Mouse (Mus musculus): Measurements from ENCODE around the gene Exoc6b. TPM values are rescaled to one million over a fixed set of nuclear protein-coding genes. Genes with fewer than 3 reads are reported as not detected.

Exoc6b gene
- total RNA-seq, 1 experiment, result 19.8 TPM

DNA sequence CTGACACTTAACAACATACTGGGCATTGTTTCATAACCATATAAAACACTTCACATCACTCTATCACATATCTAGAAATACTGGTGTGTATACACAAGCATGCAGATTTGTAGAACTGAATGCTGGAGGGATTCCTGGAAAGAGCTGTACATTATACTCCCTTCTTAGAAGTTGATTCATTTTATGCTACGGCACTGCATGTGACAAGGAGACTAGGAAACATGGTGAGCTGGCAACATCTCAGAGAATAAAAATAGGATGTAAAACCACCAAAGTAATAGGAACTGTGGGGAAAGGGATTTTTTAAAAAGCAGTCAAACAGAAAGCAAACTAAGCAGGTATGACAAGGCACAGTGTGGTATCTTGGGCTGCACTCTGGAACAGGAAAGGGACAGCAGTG is 408.3 kb downstream of the Exoc6b start:
- H3K4me1 ChIP-seq (ENCODE audit: control insufficient read depth in 2 of 2, insufficient read depth in 2 of 2, low read length in 2 of 2, poor library complexity in 1 of 2), result no peaks in the 10 kb centered on the region
- no peak overlapping the region for H3K9ac ChIP-seq (ENCODE audit: insufficient read depth, low read depth, low read length, poor library complexity, severe bottlenecking)
- no peaks in the 10 kb centered on the region for H3K36me3 ChIP-seq (ENCODE audit: control insufficient read depth, insufficient read depth, low read length, poor library complexity, severe bottlenecking)
- H3K9me3 ChIP-seq (ENCODE audit: control insufficient read depth, insufficient read depth, low read depth, low read length), result no peaks in the 10 kb centered on the region
- TF ChIP-seq CHD2 (IDR thresholded peaks at IDR 0.05; ENCODE audit: low read depth, low read length), result no peak
- no peak for TF ChIP-seq HCFC1 (IDR thresholded peaks at IDR 0.05; ENCODE audit: borderline replicate concordance, insufficient read depth, low read length)
- TF ChIP-seq ZNF384 (IDR thresholded peaks at IDR 0.05; ENCODE audit: low read depth, low read length), result no peak
- no peak for TF ChIP-seq MAFK (IDR thresholded peaks at IDR 0.05; ENCODE audit: insufficient read depth, low read depth, low read length)
- no peak for TF ChIP-seq ZC3H11A (IDR thresholded peaks at IDR 0.05; ENCODE audit: borderline replicate concordance, low read depth, low read length)
- no peak for DNase-seq (ENCODE audit: low read depth, low spot score)
- no peak overlapping the region for H3K27ac ChIP-seq (ENCODE audit: insufficient read depth, low read depth, low read length, poor library complexity, severe bottlenecking)
- in situ Hi-C loops (cut with MboI; ENCODE audit: low sequenced_read_pairs in 2 of 2, unreplicated experiment in 2 of 2), result no loop called here
- no peak overlapping the region for H3K4me3 ChIP-seq (ENCODE audit: insufficient read depth in 1 of 2, low read depth in 1 of 2, low read length in 2 of 2, poor library complexity in 1 of 2, severe bottlenecking in 1 of 2)

- H3K9ac ChIP-seq (ENCODE audit: insufficient read depth, low read depth, low read length, poor library complexity, severe bottlenecking), result no peak overlapping the region
- no peak overlapping the region for H3K27ac ChIP-seq (ENCODE audit: insufficient read depth, low read depth, low read length, poor library complexity, severe bottlenecking)
- H3K9me3 ChIP-seq (ENCODE audit: control insufficient read depth, insufficient read depth, low read depth, low read length), result no peaks in the 10 kb centered on the region
- no peak for TF ChIP-seq CHD2 (IDR thresholded peaks at IDR 0.05; ENCODE audit: low read depth, low read length)
- no peak for TF ChIP-seq ZC3H11A (IDR thresholded peaks at IDR 0.05; ENCODE audit: borderline replicate concordance, low read depth, low read length)
- TF ChIP-seq HCFC1 (IDR thresholded peaks at IDR 0.05; ENCODE audit: borderline replicate concordance, insufficient read depth, low read length), result no peak
- no peak for TF ChIP-seq ZNF384 (IDR thresholded peaks at IDR 0.05; ENCODE audit: low read depth, low read length)
- no peak for TF ChIP-seq MAFK (IDR thresholded peaks at IDR 0.05; ENCODE audit: insufficient read depth, low read depth, low read length)
- H3K4me3 ChIP-seq (ENCODE audit: insufficient read depth in 1 of 2, low read depth in 1 of 2, low read length in 2 of 2, poor library complexity in 1 of 2, severe bottlenecking in 1 of 2), result no peak overlapping the region
- no peaks in the 10 kb centered on the region for H3K4me1 ChIP-seq (ENCODE audit: control insufficient read depth in 2 of 2, insufficient read depth in 2 of 2, low read length in 2 of 2, poor library complexity in 1 of 2)
- in situ Hi-C loops (cut with MboI; ENCODE audit: low sequenced_read_pairs in 2 of 2, unreplicated experiment in 2 of 2), result no loop called here
- no peaks in the 10 kb centered on the region for H3K36me3 ChIP-seq (ENCODE audit: control insufficient read depth, insufficient read depth, low read length, poor library complexity, severe bottlenecking)
- DNase-seq (ENCODE audit: low read depth, low spot score), result no peak
Measured at GRCm38 (mm10) chr6:84657091-84657490, 412.2 kb downstream of the Exoc6b start.

DNA sequence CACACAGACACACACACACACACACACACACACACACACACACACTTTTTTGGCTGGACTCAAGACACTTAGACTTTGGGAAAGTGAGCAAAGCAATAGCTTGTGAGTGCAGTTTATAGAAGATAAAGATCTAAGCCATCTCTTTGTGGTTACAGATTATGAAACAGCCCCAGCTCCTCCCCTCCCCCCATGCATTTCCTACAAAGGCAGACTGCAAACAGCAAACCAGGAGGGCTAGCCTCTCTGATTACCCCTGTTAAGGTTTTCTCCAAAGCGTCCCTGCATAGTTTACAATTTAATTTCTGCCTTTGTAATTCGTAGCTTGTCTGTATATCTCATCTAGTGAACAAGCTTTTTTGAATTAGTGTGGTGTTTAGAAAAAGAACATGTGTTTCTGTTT is 412.6 kb downstream of the Exoc6b start:
- DNase-seq (ENCODE audit: low read depth, low spot score), result no peak
- no peak overlapping the region for H3K27ac ChIP-seq (ENCODE audit: insufficient read depth, low read depth, low read length, poor library complexity, severe bottlenecking)
- H3K36me3 ChIP-seq (ENCODE audit: control insufficient read depth, insufficient read depth, low read length, poor library complexity, severe bottlenecking), result no peaks in the 10 kb centered on the region
- no peak overlapping the region for H3K4me3 ChIP-seq (ENCODE audit: insufficient read depth in 1 of 2, low read depth in 1 of 2, low read length in 2 of 2, poor library complexity in 1 of 2, severe bottlenecking in 1 of 2)
- no peak for TF ChIP-seq ZC3H11A (IDR thresholded peaks at IDR 0.05; ENCODE audit: borderline replicate concordance, low read depth, low read length)
- TF ChIP-seq CHD2 (IDR thresholded peaks at IDR 0.05; ENCODE audit: low read depth, low read length), result no peak
- TF ChIP-seq HCFC1 (IDR thresholded peaks at IDR 0.05; ENCODE audit: borderline replicate concordance, insufficient read depth, low read length), result no peak
- no peak for TF ChIP-seq ZNF384 (IDR thresholded peaks at IDR 0.05; ENCODE audit: low read depth, low read length)
- no peak for TF ChIP-seq MAFK (IDR thresholded peaks at IDR 0.05; ENCODE audit: insufficient read depth, low read depth, low read length)
- in situ Hi-C loops (cut with MboI; ENCODE audit: low sequenced_read_pairs in 2 of 2, unreplicated experiment in 2 of 2), result no loop called here
- H3K9ac ChIP-seq (ENCODE audit: insufficient read depth, low read depth, low read length, poor library complexity, severe bottlenecking), result no peak overlapping the region
- H3K9me3 ChIP-seq (ENCODE audit: control insufficient read depth, insufficient read depth, low read depth, low read length), result no peaks in the 10 kb centered on the region
- no peaks in the 10 kb centered on the region for H3K4me1 ChIP-seq (ENCODE audit: control insufficient read depth in 2 of 2, insufficient read depth in 2 of 2, low read length in 2 of 2, poor library complexity in 1 of 2)

DNA sequence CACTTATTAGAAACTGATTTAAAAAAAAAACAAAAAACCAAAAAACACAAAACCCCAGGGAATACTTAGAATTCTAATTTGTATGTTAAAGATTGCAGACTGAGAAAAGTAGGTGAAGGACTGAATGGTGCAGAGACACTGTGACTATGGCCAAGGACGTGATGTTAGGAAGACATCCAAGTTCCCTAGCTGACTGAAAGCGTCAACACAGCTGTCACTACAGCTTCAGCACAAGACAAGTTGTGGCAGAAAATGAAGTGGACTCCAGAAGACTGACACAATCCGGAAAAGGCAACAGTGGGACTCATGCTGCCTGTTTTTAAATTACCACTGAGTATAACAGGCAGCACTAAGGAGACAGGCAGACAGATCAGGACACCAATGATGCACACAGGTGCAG is 417.4 kb downstream of the Exoc6b start:
- Histone ChIP-seq H3K27ac (ENCODE audit: insufficient read depth, low read depth, low read length, poor library complexity, severe bottlenecking) (no peak overlapping the region), H3K4me3 (ENCODE audit: insufficient read depth in 1 of 2, low read depth in 1 of 2, low read length in 2 of 2, poor library complexity in 1 of 2, severe bottlenecking in 1 of 2) (no peak overlapping the region), H3K4me1 (ENCODE audit: control insufficient read depth in 2 of 2, insufficient read depth in 2 of 2, low read length in 2 of 2, poor library complexity in 1 of 2) (no peaks in the 10 kb centered on the region), H3K9me3 (ENCODE audit: control insufficient read depth, insufficient read depth, low read depth, low read length) (no peaks in the 10 kb centered on the region), H3K36me3 (ENCODE audit: control insufficient read depth, insufficient read depth, low read length, poor library complexity, severe bottlenecking) (no peaks in the 10 kb centered on the region), H3K9ac (ENCODE audit: insufficient read depth, low read depth, low read length, poor library complexity, severe bottlenecking) (no peak overlapping the region)
- in situ Hi-C loops (cut with MboI; ENCODE audit: low sequenced_read_pairs in 2 of 2, unreplicated experiment in 2 of 2), result no loop called here
- DNase-seq (ENCODE audit: low read depth, low spot score), result no peak
- no peak for TF ChIP-seq CHD2 (IDR thresholded peaks at IDR 0.05; ENCODE audit: low read depth, low read length)
- no peak for TF ChIP-seq HCFC1 (IDR thresholded peaks at IDR 0.05; ENCODE audit: borderline replicate concordance, insufficient read depth, low read length)
- TF ChIP-seq MAFK (IDR thresholded peaks at IDR 0.05; ENCODE audit: insufficient read depth, low read depth, low read length), result no peak
- no peak for TF ChIP-seq ZC3H11A (IDR thresholded peaks at IDR 0.05; ENCODE audit: borderline replicate concordance, low read depth, low read length)
- TF ChIP-seq ZNF384 (IDR thresholded peaks at IDR 0.05; ENCODE audit: low read depth, low read length), result no peak

DNA sequence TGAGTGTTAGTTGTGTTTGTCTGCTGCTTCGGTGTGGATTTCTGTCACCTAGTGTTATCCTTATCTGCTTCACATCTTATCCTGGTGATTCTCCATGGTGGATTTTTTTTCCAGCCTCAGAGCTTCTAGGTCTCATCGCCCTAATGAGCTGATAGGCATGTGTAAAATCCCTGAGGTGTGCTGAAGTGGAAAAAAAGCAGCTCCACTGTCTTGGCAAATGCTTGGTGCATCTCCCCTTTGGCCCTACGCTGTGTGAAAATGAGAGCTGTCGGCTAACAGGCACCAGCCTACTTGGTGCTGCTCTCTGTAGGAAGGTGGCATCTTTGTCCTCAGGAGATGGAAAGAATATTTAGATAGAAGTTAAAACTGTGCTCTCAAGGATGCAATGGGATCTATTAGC is 422.1 kb downstream of the Exoc6b start:
- in situ Hi-C loops (cut with MboI; ENCODE audit: low sequenced_read_pairs in 2 of 2, unreplicated experiment in 2 of 2), result no loop called here
- Histone ChIP-seq H3K9me3 (ENCODE audit: control insufficient read depth, insufficient read depth, low read depth, low read length) (no peaks in the 10 kb centered on the region), H3K9ac (ENCODE audit: insufficient read depth, low read depth, low read length, poor library complexity, severe bottlenecking) (no peak overlapping the region), H3K4me3 (ENCODE audit: insufficient read depth in 1 of 2, low read depth in 1 of 2, low read length in 2 of 2, poor library complexity in 1 of 2, severe bottlenecking in 1 of 2) (no peak overlapping the region), H3K27ac (ENCODE audit: insufficient read depth, low read depth, low read length, poor library complexity, severe bottlenecking) (no peak overlapping the region), H3K36me3 (ENCODE audit: control insufficient read depth, insufficient read depth, low read length, poor library complexity, severe bottlenecking) (no peaks in the 10 kb centered on the region), H3K4me1 (ENCODE audit: control insufficient read depth in 2 of 2, insufficient read depth in 2 of 2, low read length in 2 of 2, poor library complexity in 1 of 2) (no peaks in the 10 kb centered on the region)
- DNase-seq (ENCODE audit: low read depth, low spot score), result no peak
- no peak for TF ChIP-seq MAFK (IDR thresholded peaks at IDR 0.05; ENCODE audit: insufficient read depth, low read depth, low read length)

Measured in ES-E14 (cell line).